Mouse (Mus musculus): ENCODE results near the gene Rbfox3. TPM values are rescaled to one million over a fixed set of nuclear protein-coding genes. Genes with fewer than 3 reads are reported as not detected.

Rbfox3 gene
- polyA plus RNA-seq, 1 experiment from 2014 or later = 1.5 TPM

- Histone ChIP-seq H3K36me3 (no peaks in the 10 kb centered on the region), H3K4me2 (replicated peaks) (no peak overlapping the region), H3K9me3 (no peaks in the 10 kb centered on the region), H3K4me3 (replicated peaks) (no peak overlapping the region), H3K27ac (no peak overlapping the region), H3K27me3 (replicated peaks) (0 out of 2 replicates have a peak, but pooled peaks cover 7% of the 10 kb centered on the region), H3K4me1 (replicated peaks) (no peaks in the 10 kb centered on the region), H3K9ac (no peak overlapping the region)
- WGBS = 59% methylated on average over 4 of the region's 4 CpGs
- no peak for ATAC-seq
These were observed 255.6 kb downstream of the Rbfox3 start for GRCm38 (mm10) chr11:118655833-118656232.

DNA sequence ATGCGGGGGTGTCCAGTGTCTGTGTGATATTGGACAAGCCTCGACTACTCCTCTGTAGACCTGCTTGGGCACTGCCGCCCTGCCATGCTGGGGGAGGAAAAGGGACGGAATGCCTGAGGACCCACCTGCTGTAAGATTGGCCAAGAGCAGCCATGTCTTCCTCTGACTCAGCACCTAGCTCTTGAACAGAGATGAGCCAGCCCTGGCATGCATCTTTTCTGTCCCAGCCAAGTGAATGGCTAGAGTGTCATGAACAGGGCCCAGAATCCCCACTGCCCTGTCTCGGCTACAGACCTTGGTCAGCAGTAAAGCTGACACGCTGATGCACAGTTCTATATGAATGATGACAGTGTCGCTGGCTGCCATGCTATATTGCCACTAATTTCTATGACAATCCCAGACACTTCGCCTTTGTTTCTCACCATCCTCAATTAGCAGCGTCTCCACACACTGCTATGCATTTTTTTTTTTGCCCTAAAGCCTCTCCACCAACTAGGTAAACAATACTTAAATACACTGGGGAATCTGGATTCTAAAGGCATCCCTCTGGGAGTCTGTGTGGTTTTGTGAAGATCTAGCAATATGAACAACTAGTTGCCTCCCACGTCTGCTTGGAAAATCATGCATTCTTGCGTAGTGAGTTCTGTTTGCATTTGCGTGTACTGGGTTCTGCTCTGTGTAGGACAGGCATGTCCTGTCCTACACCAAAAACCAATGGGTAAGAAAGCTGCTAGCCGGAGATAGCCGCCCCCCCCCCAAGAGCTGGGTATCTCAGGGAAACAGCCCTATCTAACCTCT is 257.7 kb downstream of the Rbfox3 start:
- H3K4me1 ChIP-seq (replicated peaks) = no peaks in the 10 kb centered on the region
- H3K9ac ChIP-seq = no peak overlapping the region
- H3K4me2 ChIP-seq (replicated peaks) = no peak overlapping the region
- no peak for ATAC-seq
- no peaks in the 10 kb centered on the region for H3K36me3 ChIP-seq
- WGBS = 85% methylated on average over 14 of the region's 14 CpGs
- no peaks in the 10 kb centered on the region for H3K9me3 ChIP-seq
- H3K27me3 ChIP-seq (replicated peaks) = 0 out of 2 replicates have a peak, but pooled peaks cover 4% of the 10 kb centered on the region
- H3K27ac ChIP-seq = no peak overlapping the region
- no peak overlapping the region for H3K4me3 ChIP-seq (replicated peaks)

DNA sequence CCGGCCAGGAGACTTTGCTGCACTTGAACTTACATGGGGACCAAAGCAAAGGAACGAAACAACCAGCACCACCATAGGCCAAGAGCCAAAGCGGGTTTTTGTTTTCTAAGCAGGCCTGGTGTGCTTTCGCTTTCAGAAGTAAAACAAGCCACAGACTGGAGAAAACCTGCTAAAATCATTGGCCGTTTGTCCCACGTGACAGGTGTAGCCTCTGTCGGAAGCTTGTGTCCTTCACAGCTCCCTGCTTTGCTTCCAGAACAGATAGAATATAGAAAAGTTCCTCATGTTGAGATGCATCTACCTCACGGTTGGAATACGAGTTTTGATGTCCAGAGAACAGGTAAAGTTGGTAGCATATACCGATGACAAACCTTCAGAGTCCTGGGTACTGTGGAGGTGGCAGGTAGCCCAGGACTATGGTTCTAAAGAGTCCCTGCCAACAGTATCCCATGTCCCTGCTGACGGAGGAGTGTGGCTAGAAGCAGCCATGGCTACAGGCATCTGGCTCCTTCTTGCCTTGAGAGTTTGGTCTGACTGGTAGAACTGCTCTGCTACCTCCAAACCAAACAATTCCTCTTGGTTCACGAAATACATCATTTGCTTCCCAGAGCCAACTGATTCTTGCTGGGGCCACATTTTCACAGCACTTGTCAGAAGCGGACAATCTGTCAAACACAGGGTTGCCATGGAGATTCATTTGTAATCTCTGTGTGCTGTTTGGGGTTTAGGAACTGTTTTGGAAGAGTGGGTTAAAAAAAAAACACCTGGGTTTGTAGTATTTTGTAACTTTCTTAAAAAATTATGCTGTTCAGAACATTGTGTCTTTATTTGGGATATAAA is 258.8 kb downstream of the Rbfox3 start:
- Histone ChIP-seq H3K4me3 (replicated peaks) (no peak overlapping the region), H3K27me3 (replicated peaks) (0 out of 2 replicates have a peak, but pooled peaks cover 4% of the 10 kb centered on the region), H3K9ac (no peak overlapping the region), H3K36me3 (no peaks in the 10 kb centered on the region), H3K27ac (no peak overlapping the region), H3K9me3 (no peaks in the 10 kb centered on the region), H3K4me2 (replicated peaks) (no peak overlapping the region), H3K4me1 (replicated peaks) (no peaks in the 10 kb centered on the region)
- 78% methylated on average over 13 of the region's 13 CpGs for WGBS
- ATAC-seq = no peak

GRCm38 (mm10) chr11:118648369-118648768 is 263.0 kb downstream of the Rbfox3 start:
- H3K4me2 ChIP-seq (replicated peaks) = no peak overlapping the region
- H3K27me3 ChIP-seq (replicated peaks) = no peaks in the 10 kb centered on the region
- H3K36me3 ChIP-seq = no peaks in the 10 kb centered on the region
- no peak for ATAC-seq
- H3K4me1 ChIP-seq (replicated peaks) = no peaks in the 10 kb centered on the region
- no peak overlapping the region for H3K4me3 ChIP-seq (replicated peaks)
- H3K9ac ChIP-seq = no peak overlapping the region
- no peaks in the 10 kb centered on the region for H3K9me3 ChIP-seq
- 22% methylated on average over 5 of the region's 5 CpGs for WGBS
- H3K27ac ChIP-seq = no peak overlapping the region

DNA sequence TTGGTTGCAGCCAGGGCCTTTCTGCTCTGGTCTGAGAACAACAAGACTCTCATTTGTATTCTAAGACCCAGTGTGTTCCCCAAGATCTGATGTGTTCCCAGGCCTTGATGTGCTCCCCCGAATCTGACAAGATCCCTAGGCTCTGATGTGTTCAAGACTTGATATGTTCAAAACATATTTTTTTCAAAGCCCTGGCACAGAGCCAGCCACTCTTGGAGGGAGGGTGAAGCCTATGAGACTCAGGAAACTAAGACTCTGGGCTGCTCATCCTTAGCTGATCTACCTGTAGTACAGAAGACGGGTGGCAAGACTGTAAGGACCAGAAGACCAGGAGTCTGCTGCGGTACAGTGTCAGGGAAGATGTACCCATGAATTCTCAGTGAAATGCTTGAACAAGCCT is 264.5 kb downstream of the Rbfox3 start:
- no peaks in the 10 kb centered on the region for H3K9me3 ChIP-seq
- no peak overlapping the region for H3K9ac ChIP-seq
- no peaks in the 10 kb centered on the region for H3K4me1 ChIP-seq (replicated peaks)
- H3K36me3 ChIP-seq = no peaks in the 10 kb centered on the region
- no peak for ATAC-seq
- no peak overlapping the region for H3K27ac ChIP-seq
- 85% methylated on average over 3 of the region's 3 CpGs for WGBS
- no peak overlapping the region for H3K4me2 ChIP-seq (replicated peaks)
- H3K27me3 ChIP-seq (replicated peaks) = no peaks in the 10 kb centered on the region
- no peak overlapping the region for H3K4me3 ChIP-seq (replicated peaks)

GRCm38 (mm10) chr11:118645158-118645557 is 266.2 kb downstream of the Rbfox3 start:
- Histone ChIP-seq H3K9ac (no peak overlapping the region), H3K36me3 (no peaks in the 10 kb centered on the region), H3K4me3 (replicated peaks) (no peak overlapping the region), H3K4me2 (replicated peaks) (no peak overlapping the region), H3K27me3 (replicated peaks) (no peaks in the 10 kb centered on the region), H3K27ac (no peak overlapping the region), H3K9me3 (no peaks in the 10 kb centered on the region), H3K4me1 (replicated peaks) (no peaks in the 10 kb centered on the region)
- ATAC-seq = no peak
- 77% methylated on average over 3 of the region's 3 CpGs for WGBS

DNA sequence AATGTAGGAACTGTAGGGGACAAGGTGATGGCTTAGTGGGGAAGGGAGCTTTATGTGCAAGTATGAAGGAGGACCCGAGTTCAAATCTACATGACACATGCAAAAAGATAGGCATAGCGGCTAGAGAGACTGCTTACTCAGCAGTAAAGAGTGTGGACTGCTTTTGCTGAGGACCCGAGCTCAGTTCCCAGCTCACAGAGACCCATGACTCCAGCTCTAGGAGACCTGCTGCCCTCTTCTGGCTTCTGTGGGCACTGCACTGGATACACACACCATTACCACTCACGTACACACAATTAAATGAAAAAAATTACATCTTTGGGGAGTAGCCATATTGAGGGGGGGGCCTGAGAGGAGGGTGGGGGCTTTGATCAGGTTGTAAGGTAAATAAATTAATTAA is 270.7 kb downstream of the Rbfox3 start:
- H3K9me3 ChIP-seq = no peaks in the 10 kb centered on the region
- H3K27me3 ChIP-seq (replicated peaks) = no peaks in the 10 kb centered on the region
- H3K4me1 ChIP-seq (replicated peaks) = no peaks in the 10 kb centered on the region
- no peaks in the 10 kb centered on the region for H3K36me3 ChIP-seq
- no peak overlapping the region for H3K4me2 ChIP-seq (replicated peaks)
- no peak overlapping the region for H3K27ac ChIP-seq
- no peak overlapping the region for H3K9ac ChIP-seq
- ATAC-seq = no peak
- 88% methylated on average over 4 of the region's 4 CpGs for WGBS
- H3K4me3 ChIP-seq (replicated peaks) = no peak overlapping the region

DNA sequence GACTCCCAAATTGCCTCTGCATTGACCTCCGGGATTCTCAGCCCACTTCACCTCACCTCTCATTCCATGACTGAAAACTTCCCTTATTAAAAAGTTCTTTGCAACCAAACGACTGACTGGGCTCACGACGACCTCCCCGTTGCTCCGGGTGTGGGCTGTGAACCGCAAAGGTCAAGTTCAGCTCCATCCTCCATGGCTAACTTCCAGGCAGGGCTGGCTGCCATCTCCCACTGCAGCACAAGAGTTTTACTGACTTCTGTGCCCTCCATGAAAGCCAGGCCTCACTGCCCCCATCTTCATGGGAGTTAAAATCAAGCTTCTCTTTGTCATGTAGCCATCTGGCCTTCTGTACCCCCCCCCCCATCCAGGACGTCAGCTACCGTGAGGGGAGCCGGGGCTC is 273.7 kb downstream of the Rbfox3 start:
- 72% methylated on average over 10 of the region's 10 CpGs for WGBS
- Histone ChIP-seq H3K27ac (no peak overlapping the region), H3K27me3 (replicated peaks) (no peaks in the 10 kb centered on the region), H3K4me3 (replicated peaks) (no peak overlapping the region), H3K4me1 (replicated peaks) (no peaks in the 10 kb centered on the region), H3K4me2 (replicated peaks) (no peak overlapping the region), H3K9ac (no peak overlapping the region), H3K36me3 (no peaks in the 10 kb centered on the region), H3K9me3 (no peaks in the 10 kb centered on the region)
- no peak for ATAC-seq

DNA sequence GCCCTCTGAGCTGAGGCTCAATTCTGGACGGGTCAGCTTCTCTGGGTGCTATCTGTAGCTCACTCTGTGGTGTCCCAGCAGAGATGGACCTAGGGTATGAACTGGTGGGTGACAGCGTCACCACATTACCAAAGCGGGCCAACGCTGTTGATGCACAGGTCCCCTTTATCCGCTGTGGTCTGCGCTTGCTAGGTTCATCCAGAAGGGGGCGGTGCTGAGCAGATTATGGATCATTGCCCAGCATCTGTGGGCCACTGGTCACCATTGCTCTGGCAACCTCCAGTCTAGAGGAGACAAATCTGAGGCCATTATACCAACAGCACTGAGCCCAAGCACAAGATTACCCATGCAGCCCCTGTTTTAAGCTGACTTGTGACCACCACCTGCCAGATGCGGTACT is 276.8 kb downstream of the Rbfox3 start:
- no peaks in the 10 kb centered on the region for H3K27me3 ChIP-seq (replicated peaks)
- no peak overlapping the region for H3K4me3 ChIP-seq (replicated peaks)
- H3K9ac ChIP-seq = no peak overlapping the region
- H3K36me3 ChIP-seq = no peaks in the 10 kb centered on the region
- H3K4me1 ChIP-seq (replicated peaks) = no peaks in the 10 kb centered on the region
- no peak for ATAC-seq
- no peak overlapping the region for H3K4me2 ChIP-seq (replicated peaks)
- 55% methylated on average over 8 of the region's 8 CpGs for WGBS
- H3K27ac ChIP-seq = no peak overlapping the region
- no peaks in the 10 kb centered on the region for H3K9me3 ChIP-seq

GRCm38 (mm10) chr11:118629718-118630117 is 281.7 kb downstream of the Rbfox3 start:
- Histone ChIP-seq H3K9ac (no peak overlapping the region), H3K9me3 (no peaks in the 10 kb centered on the region), H3K36me3 (no peaks in the 10 kb centered on the region), H3K4me1 (replicated peaks) (no peaks in the 10 kb centered on the region), H3K27ac (no peak overlapping the region), H3K27me3 (replicated peaks) (no peaks in the 10 kb centered on the region), H3K4me3 (replicated peaks) (no peak overlapping the region), H3K4me2 (replicated peaks) (no peak overlapping the region)
- WGBS = 96% methylated on average over 1 of the region's 1 CpGs
- ATAC-seq = no peak

- H3K9me3 ChIP-seq = no peaks in the 10 kb centered on the region
- no peaks in the 10 kb centered on the region for H3K4me1 ChIP-seq (replicated peaks)
- H3K4me2 ChIP-seq (replicated peaks) = no peak overlapping the region
- H3K9ac ChIP-seq = no peak overlapping the region
- no peak for ATAC-seq
- no peak overlapping the region for H3K27ac ChIP-seq
- H3K27me3 ChIP-seq (replicated peaks) = no peaks in the 10 kb centered on the region
- 57% methylated on average over 5 of the region's 5 CpGs for WGBS
- H3K36me3 ChIP-seq = no peaks in the 10 kb centered on the region
- no peak overlapping the region for H3K4me3 ChIP-seq (replicated peaks)
These were observed 283.9 kb downstream of the Rbfox3 start for GRCm38 (mm10) chr11:118627541-118627940.

DNA sequence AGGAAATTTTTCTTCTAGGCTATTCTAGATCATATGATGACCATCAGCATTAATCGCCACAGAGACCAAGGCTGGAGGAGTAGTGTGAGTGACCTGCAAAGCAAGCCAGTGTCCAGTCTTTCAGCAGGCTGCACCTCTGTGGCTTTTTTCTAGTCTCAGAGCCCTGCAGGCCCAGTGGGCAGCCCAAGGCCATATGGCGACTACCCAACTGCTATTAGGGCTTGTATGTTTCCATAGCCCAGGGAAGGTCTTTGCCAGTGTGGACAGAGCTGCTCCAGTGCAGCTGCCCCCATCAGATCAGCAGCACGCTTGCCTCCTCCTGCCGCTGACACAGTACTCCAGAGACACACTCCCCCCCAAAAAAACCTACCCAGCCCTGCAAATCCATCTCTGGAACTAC is 290.5 kb downstream of the Rbfox3 start:
- H3K9me3 ChIP-seq = no peaks in the 10 kb centered on the region
- no peak for ATAC-seq
- H3K27ac ChIP-seq = no peak overlapping the region
- H3K4me3 ChIP-seq (replicated peaks) = no peak overlapping the region
- no peaks in the 10 kb centered on the region for H3K27me3 ChIP-seq (replicated peaks)
- no peak overlapping the region for H3K4me2 ChIP-seq (replicated peaks)
- no peaks in the 10 kb centered on the region for H3K4me1 ChIP-seq (replicated peaks)
- WGBS = 75% methylated on average over 4 of the region's 4 CpGs
- no peak overlapping the region for H3K9ac ChIP-seq
- no peaks in the 10 kb centered on the region for H3K36me3 ChIP-seq
